Mouse (Mus musculus): Measurements from ENCODE around the gene Gm3147.
"Not testable (repeated sequence)": the region's sequence is repeated elsewhere in the genome, so short reads cannot be mapped to it uniquely, and the experiment has no call there.

The Gm3147 gene

GRCm38 (mm10) chr5:94616242-94616641, at the start of gene Gm3147:
TSS of gene Gm3147 (minus strand) at chr5:94616342.
- DNase-seq = not testable (repeated sequence)

- DNase-seq = not testable (repeated sequence)
These were observed 31.9 kb upstream of the Gm3147 start, which contains the start of gene Gm6205 for GRCm38 (mm10) chr5:94648082-94648481. TSS of gene Gm6205 (plus strand) at chr5:94648382.

- DNase-seq = not testable (repeated sequence)
These were observed 7.5 kb upstream of the Gm3147 start, which contains the start of gene Gm6509 for GRCm38 (mm10) chr5:94623679-94624078. TSS of gene Gm6509 (plus strand) at chr5:94623979.
